Mouse (Mus musculus) C2C12 (cell line): ENCODE data around the gene Rbms3.

Experiments used
- CTCF ChIP-seq: IDR thresholded peaks from one replicate; pipeline ENCODE4 v1.5.1; 2011; ENCODE audit not compliant: control insufficient read depth, insufficient read depth, insufficient read length
- MYOD1 ChIP-seq: IDR thresholded peaks from one replicate; pipeline ENCODE4 v1.6.1; 2011; ENCODE audit warnings: low read depth; ENCODE audit not compliant: control insufficient read depth, insufficient read length
- MYOG ChIP-seq: IDR thresholded peaks from one replicate; pipeline ENCODE4 v1.6.1; 2011; ENCODE audit not compliant: control insufficient read depth, insufficient read length; ENCODE audit errors: extremely low read depth
- USF1 ChIP-seq: IDR thresholded peaks from one replicate; pipeline ENCODE4 v1.6.1; 2011; ENCODE audit warnings: low read depth, mild to moderate bottlenecking, control low read depth, moderate library complexity

DNA sequence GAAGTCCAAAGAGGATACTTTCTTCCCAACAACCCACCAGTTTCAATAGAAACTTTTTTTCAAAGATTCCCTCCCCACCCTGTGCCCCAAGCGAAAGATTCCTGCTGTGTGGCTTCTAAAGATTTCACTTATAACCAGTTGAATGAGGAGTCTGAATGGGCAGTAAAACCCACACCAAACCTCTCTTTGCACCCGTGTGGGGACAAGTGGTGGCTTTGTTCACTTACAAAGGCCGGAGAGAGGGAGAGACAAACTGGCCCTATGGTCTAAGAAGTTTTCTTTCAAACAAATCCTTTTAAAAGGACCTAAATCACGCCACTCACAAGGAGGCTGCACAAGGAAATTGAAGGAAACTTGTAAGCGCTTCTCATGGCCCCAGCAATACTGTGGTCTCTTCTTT lies 268.3 kb downstream of the Rbms3 start:
- TF ChIP-seq CTCF = no peak
- no peak for TF ChIP-seq MYOG
- TF ChIP-seq MYOD1 = no peak
- TF ChIP-seq USF1 = no peak
